Mouse (Mus musculus) gastrocnemius, postnatal 14 days (tissue): ENCODE results near the gene Bicdl1. TPM values are rescaled to one million over a fixed set of nuclear protein-coding genes. Genes with fewer than 3 reads are reported as not detected.
A peak's percentile ranks its signal among the peaks of the same experiment; 100 is the strongest.
"Not testable (repeated sequence)": the region's sequence is repeated elsewhere in the genome, so short reads cannot be mapped to it uniquely, and the experiment has no call there.

Experiments used
- DNase-seq: peaks from one replicate; pipeline ENCODE4 v3.0.0; 2021; ENCODE audit warnings: mixed read lengths
- intact Hi-C: fragments of 180-260 bp; cut with DNase I; formaldehyde crosslinking; loops from one replicate; pipeline ENCODE4 v1.15.1; 2025; ENCODE audit warnings: low total_unique reads
- long read RNA-seq, 2 experiments: library from polyadenylated mRNA; stranded (forward); transcript quantifications; one replicate each; pipeline ENCODE4 v2.0.0; 2021
- total RNA-seq, 2 experiments: library from RNA; stranded (reverse); gene quantifications; 2 replicates each; pipeline ENCODE4 v1.2.3; 2021

Gene Bicdl1
- total RNA-seq: 1 to 10 TPM; 2.6 to 3.9 TPM
- long read RNA-seq, experiment 1, partial matches to known transcripts: 0 of 5 reads
- long read RNA-seq, experiment 1, other reads (novel, unspliced or antisense): 1 of 5 reads
- long read RNA-seq, experiment 2, partial matches to known transcripts: 0 of 4 reads
- long read RNA-seq, experiment 2, other reads (novel, unspliced or antisense): 1 of 4 reads

DNA sequence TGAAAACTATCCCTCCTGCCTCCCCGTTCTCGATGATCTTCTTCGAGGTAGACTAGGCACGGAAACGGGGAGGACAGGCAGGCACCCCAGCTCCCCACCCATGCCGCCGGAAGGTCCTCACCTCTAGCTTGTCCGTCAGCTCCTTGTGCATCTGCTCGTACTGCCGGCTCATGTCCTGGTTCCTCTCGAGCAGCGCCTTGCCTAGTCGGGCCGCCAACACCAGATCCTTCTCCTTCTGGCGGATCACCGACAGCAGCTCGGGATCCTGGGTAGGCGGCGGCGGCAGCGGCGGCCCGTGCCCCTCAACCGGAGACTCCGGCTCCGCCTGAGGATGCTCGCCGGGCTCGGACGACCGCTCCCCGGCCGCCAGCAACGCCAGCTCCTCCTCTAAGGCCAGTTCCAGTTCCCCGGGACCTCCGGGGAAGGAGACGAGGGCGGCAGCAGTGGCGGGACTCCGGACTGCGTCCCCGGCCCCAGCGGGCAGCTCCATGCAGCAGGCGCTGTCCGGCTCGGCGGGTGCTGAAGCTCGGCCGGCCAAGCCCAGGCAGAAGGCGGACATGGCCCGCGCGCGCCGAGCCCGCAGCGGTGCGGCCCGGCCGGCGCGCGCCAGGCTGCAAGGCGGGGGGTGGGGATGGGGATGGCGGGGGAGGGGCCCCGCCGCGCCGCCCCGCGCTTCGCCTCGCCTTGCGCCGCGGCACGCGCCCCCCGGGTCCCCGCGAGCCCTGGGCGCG, at the start of gene Bicdl1:
TSS of gene Bicdl1 (minus strand) at position 621 of the 731 bp plus-strand sequence.
- intact Hi-C loops: loop anchor here (10.0 kb wide), 1 partner anchor 76 kb away; no protein-coding TSS in a partner anchor

GRCm38 (mm10) chr5:115776911-115777310, 45.5 kb upstream of the Bicdl1 start:
- no peak for DNase-seq
- intact Hi-C loops: no loop called here

More for the DNA sequence above, at the start of gene Bicdl1:
- DNase-seq: peak; percentile 90

GRCm38 (mm10) chr5:115775350-115775749, 43.9 kb upstream of the Bicdl1 start:
- DNase-seq: no peak
- intact Hi-C loops: no loop called here

DNA sequence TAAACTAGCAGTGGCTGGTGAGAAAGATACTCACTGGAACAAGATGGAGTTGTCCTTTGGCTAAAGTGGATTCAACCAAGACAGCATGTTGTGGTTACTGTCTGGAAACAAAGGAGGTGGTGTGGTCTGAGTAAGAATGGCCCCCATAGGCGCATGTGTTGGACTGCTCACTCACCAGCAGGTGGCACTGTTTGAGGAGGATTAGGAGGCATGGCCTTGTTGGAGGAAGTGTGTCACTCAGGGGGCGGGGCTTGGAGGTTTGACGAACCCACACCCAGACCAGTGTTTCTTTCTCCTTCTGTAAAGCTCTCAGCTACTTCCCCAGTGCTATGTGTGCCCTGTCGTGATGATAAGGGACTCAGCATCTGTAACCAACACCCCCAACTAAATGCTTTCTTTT, 38.6 kb upstream of the Bicdl1 start:
- DNase-seq: no peak
- intact Hi-C loops: no loop called here

GRCm38 (mm10) chr5:115769116-115769515, 37.7 kb upstream of the Bicdl1 start:
- DNase-seq: no peak

GRCm38 (mm10) chr5:115766821-115767220, 35.4 kb upstream of the Bicdl1 start:
- no peak for DNase-seq
- intact Hi-C loops: no loop called here

More at GRCm38 (mm10) chr5:115769116-115769515, 37.7 kb upstream of the Bicdl1 start:
- intact Hi-C loops: no loop called here

- intact Hi-C loops: no loop called here
- no peak for DNase-seq
Observed at GRCm38 (mm10) chr5:115763981-115764380, 32.6 kb upstream of the Bicdl1 start.

- intact Hi-C loops: no loop called here
- DNase-seq: no peak
Observed at GRCm38 (mm10) chr5:115760903-115761302, 29.5 kb upstream of the Bicdl1 start.

DNA sequence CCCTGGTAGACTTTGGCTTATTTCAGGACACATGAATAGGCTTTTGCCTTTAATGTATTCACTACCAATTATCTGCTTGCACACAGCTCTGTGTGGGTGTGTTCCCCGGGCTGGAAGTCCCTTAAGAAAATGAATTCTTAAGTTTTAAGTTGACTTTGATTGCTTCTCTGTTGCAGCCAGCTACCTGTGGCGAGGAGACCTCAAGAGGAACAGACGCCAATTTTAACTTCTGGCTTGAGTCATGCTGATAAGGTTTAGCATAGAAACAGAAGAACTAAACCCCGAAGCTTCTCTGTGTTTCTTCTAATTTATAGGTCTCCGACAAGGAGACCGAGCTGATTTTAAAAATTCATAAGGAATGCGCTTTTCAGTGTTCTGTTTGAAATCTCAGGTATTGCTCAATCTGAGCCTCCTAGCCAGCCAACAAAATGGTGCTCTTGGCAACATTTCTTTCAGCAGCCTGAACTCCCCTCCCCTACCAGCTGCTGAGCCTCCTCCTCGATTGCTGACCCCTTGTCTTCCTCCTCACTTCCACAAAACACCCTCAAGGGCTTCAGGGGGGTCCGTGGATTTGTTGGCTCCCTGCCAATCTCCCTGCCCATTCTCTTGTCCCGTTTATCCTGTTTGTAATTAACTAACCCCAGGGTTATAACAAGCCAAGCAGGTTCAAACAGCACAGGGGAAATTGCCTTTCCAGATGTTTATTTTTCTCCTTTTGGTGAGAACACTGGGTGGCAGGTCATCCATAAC, 27.2 kb upstream of the Bicdl1 start:
- intact Hi-C loops: no loop called here
- DNase-seq: no peak

GRCm38 (mm10) chr5:115757516-115757915, 26.1 kb upstream of the Bicdl1 start:
- intact Hi-C loops: no loop called here
- DNase-seq: no peak

DNA sequence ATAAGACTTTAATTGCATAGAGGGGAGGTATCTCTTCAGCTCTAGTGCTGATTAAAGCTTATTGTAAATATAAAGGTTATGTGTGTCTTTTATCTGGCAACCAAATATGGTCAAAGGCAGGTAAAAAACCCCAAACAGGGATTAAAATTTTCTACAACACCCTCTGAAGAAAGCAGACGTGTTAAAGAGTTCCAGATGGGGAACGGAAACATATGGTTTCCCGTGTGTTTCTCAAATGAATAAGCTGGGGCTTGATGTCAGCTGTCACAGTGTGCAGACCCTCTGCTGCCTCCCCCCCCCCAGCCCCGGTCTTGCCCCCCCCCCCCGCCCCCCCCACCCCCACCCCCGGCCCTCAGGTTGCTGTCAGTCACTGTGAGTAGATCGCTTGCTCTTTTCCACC, 24.1 kb upstream of the Bicdl1 start:
- no peak for DNase-seq
- intact Hi-C loops: no loop called here

- intact Hi-C loops: no loop called here
- no peak for DNase-seq
Observed at GRCm38 (mm10) chr5:115754831-115755230, 23.4 kb upstream of the Bicdl1 start.

GRCm38 (mm10) chr5:115752883-115753282, 21.5 kb upstream of the Bicdl1 start:
- intact Hi-C loops: no loop called here
- DNase-seq: no peak

- intact Hi-C loops, DNase-seq: not testable (repeated sequence)
Observed at GRCm38 (mm10) chr5:115751916-115752315, 20.5 kb upstream of the Bicdl1 start.

DNA sequence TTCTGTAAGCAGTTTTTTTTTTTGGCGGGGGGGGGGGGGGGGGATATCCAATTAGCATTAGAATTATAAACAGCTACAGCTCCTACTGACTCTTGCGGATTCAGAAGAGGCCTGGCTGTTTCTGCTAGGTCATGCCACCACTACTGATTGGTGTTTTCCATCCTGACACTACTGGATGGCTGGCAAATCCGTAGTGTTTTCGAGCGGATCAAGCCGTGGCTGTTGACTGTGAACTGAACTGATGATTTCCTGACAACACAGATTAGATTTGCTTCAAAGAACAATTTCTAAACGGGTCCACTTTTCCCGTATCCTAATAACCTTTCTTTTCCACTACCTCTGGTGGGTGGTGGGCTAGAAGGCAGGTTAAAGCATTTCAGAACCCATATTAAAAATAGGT, 16.9 kb upstream of the Bicdl1 start:
- intact Hi-C loops: no loop called here
- no peak for DNase-seq

DNA sequence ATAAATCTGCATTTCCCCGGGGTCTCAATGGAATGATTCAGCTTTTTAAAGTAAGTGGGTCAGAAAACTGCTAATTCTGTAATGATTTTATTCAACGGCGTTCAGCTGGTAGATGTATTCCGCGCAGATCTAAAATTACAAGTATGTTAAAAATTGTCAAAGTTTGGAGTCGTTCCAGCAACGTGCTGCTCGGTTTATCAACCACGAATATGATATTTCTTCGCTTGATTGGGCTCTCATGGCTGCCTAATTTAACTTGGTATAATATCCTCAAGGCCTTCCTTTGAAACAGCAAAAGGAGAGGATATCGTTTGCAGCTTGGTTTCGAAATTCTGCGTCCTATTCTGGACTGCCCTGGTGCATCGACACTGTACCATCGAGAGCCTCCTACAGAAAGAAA, 13.9 kb upstream of the Bicdl1 start:
- DNase-seq: no peak

GRCm38 (mm10) chr5:115738032-115738431, 6.6 kb upstream of the Bicdl1 start:
- intact Hi-C loops: loop anchor here (10.0 kb wide), 1 partner anchor 83 kb away; no protein-coding TSS in a partner anchor
- no peak for DNase-seq

More for the DNA sequence above, 13.9 kb upstream of the Bicdl1 start:
- intact Hi-C loops: no loop called here

DNA sequence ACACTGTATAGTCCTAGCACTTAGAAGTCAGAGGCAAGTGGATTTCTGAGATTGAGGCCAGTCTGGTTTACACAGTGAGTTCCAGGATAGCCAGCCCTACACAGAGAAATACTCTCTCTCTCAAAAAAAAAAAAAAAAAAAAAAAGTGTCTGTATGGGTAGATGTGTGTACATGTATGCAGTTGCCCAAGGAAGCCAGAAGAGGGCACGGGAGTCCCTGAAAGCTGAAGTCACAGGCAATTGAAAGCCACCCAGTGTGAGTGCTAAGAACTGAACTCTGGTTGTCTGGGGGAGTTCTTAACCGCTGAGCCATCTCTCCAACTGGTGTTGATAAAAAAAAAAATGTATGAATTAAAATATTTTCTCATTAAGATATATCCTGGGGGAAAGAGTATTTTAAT, 3.1 kb upstream of the Bicdl1 start:
- no peak for DNase-seq
- intact Hi-C loops: loop anchor here (10.0 kb wide), 1 partner anchor 80 kb away; no protein-coding TSS in a partner anchor

DNA sequence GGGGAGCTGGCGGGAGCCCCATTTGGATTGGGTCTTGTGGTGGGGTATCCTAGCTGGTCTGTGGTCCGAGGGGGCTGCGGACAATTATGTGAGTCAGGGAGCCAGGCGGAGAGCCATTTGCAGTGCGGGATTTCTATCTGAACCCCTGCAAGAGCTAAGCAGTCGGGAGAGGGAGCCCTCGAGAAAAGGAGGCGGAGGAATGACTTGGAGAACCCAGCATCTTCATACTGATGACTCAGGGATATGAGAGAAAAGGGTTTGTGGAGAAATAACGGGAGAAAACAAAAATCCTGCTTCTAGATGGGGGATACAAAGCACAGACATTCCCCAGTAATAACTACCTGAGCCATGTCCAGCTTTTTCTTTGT, 1.4 kb upstream of the Bicdl1 start:
- DNase-seq: peak; percentile 19
- intact Hi-C loops: loop anchor here (10.0 kb wide), 1 partner anchor 78 kb away; no protein-coding TSS in a partner anchor

- intact Hi-C loops: loop anchor here (10.0 kb wide), 1 partner anchor 78 kb away; no protein-coding TSS in a partner anchor
- DNase-seq: peak; percentile 27
Observed at GRCm38 (mm10) chr5:115732176-115732848, 891 bp upstream of the Bicdl1 start.
